Mouse (Mus musculus): ENCODE measurements around the gene Pcdh15. TPM values are rescaled to one million over a fixed set of nuclear protein-coding genes. Genes with fewer than 3 reads are reported as not detected.

The Pcdh15 gene
- polyA plus RNA-seq, 1 experiment: not detected

DNA sequence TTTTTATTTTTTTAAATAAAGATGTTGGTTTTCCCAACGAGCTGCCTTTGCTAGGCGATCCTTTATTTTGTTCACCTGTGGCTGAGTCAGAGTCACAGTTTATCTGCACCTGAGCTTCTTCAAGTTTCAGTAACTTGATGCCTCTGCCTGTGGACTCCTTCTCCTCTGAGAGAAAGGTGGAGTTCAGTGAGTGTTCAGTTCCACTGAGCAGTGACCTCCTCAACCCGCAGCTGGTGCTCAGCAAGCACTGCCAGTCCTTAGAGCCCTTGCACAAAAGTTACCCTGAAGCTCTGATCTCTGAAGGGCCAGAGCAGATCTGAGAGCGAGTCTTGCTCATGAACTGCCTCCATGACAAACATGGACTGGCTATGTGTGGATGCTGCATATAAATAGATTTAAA lies 724.1 kb downstream of the Pcdh15 start:
- no peak for TF ChIP-seq TAL1 (IDR thresholded peaks at IDR 0.05; ENCODE audit: low read length)
- no peak for TF ChIP-seq GATA1 (IDR thresholded peaks at IDR 0.05; ENCODE audit: low read length)
- Histone ChIP-seq H3K27me3 (ENCODE audit: control insufficient read depth) (no peaks in the 10 kb centered on the region), H3K4me3 (replicated peaks) (no peak overlapping the region), H3K36me3 (ENCODE audit: control insufficient read depth) (no peaks in the 10 kb centered on the region), H3K9me3 (ENCODE audit: control insufficient read depth, low read length) (peaks cover 6% of the 10 kb centered on the region), H3K4me1 (ENCODE audit: control insufficient read depth) (no peaks in the 10 kb centered on the region)

DNA sequence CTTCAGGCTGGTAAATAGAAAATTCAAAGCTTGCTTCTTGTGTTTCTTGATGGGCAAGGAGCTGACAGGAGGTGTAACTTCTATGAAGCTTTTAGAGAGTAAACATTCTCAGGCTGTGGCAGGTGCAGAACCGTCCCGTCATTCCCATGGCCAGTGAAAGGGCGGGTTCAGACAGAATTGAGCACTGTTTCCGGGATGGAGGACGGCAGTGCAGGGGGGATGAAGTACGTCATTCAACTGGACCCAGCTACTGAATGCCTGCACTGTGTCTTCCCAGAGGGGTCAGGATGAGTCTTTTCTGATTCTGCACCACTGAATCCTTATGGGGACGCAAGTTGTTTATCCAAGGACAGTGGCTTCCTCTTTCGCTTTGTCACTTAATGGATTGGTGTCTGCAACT lies 727.2 kb downstream of the Pcdh15 start:
- TF ChIP-seq TAL1 (IDR thresholded peaks at IDR 0.05; ENCODE audit: low read length) (no peak), GATA1 (IDR thresholded peaks at IDR 0.05; ENCODE audit: low read length) (no peak)
- Histone ChIP-seq H3K4me3 (replicated peaks) (no peak overlapping the region), H3K36me3 (ENCODE audit: control insufficient read depth) (no peaks in the 10 kb centered on the region), H3K9me3 (ENCODE audit: control insufficient read depth, low read length) (peaks cover 6% of the 10 kb centered on the region), H3K27me3 (ENCODE audit: control insufficient read depth) (no peaks in the 10 kb centered on the region), H3K4me1 (ENCODE audit: control insufficient read depth) (no peaks in the 10 kb centered on the region)

DNA sequence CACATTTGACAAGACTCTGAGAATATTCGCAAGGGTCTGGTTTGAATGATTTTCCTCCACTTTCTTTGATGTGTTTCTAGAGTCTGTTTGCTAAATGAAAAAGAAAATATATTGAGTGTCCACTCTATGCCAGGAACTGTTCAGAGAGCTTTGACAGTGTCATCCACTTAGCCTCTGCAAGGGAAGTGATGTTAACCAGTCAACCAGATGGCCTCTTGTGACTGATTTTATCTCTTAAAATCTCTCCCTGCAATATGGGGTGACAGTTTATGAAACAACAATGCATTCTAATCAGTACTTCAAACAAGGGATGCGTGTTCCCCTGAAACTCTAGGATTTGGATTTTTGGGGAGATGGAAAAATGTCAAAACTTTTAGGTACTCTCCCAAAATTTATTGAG lies 729.6 kb downstream of the Pcdh15 start:
- H3K27me3 ChIP-seq (ENCODE audit: control insufficient read depth): no peaks in the 10 kb centered on the region
- H3K4me1 ChIP-seq (ENCODE audit: control insufficient read depth): no peaks in the 10 kb centered on the region
- peaks cover 6% of the 10 kb centered on the region for H3K9me3 ChIP-seq (ENCODE audit: control insufficient read depth, low read length)
- no peak for TF ChIP-seq GATA1 (IDR thresholded peaks at IDR 0.05; ENCODE audit: low read length)
- no peak for TF ChIP-seq TAL1 (IDR thresholded peaks at IDR 0.05; ENCODE audit: low read length)
- no peaks in the 10 kb centered on the region for H3K36me3 ChIP-seq (ENCODE audit: control insufficient read depth)
- H3K4me3 ChIP-seq (replicated peaks): no peak overlapping the region

DNA sequence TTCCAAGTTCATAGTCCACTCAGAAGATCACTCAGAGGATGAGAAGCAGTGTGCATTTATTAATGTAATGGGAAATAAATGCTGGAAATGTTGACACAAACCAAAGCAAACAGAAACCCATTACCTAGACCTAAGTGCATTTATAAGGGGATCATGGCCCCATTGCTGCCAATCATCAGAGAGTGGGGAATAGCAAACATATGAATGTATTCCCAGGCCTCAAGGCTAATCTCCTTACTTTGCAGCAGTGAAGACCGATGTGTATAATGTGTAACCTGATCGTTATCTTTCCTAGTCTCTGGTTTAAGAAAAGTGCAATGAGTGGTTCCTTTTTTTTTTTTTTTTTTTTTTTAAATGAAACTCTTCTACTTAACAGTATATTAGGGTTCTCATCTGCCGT lies 745.9 kb downstream of the Pcdh15 start:
- no peaks in the 10 kb centered on the region for H3K27me3 ChIP-seq (ENCODE audit: control insufficient read depth)
- no peak for TF ChIP-seq TAL1 (IDR thresholded peaks at IDR 0.05; ENCODE audit: low read length)
- TF ChIP-seq GATA1 (IDR thresholded peaks at IDR 0.05; ENCODE audit: low read length): no peak
- no peak overlapping the region for H3K4me3 ChIP-seq (replicated peaks)
- peaks cover 7% of the 10 kb centered on the region for H3K9me3 ChIP-seq (ENCODE audit: control insufficient read depth, low read length)
- H3K4me1 ChIP-seq (ENCODE audit: control insufficient read depth): no peaks in the 10 kb centered on the region
- H3K36me3 ChIP-seq (ENCODE audit: control insufficient read depth): no peaks in the 10 kb centered on the region

GRCm38 (mm10) chr10:73862181-73862580 lies 763.0 kb downstream of the Pcdh15 start:
- no peaks in the 10 kb centered on the region for H3K4me1 ChIP-seq (ENCODE audit: control insufficient read depth)
- H3K27me3 ChIP-seq (ENCODE audit: control insufficient read depth): no peaks in the 10 kb centered on the region
- H3K9me3 ChIP-seq (ENCODE audit: control insufficient read depth, low read length): peaks cover 6% of the 10 kb centered on the region; the same call in 1 of the 2 replicates
- no peaks in the 10 kb centered on the region for H3K36me3 ChIP-seq (ENCODE audit: control insufficient read depth)
- H3K4me3 ChIP-seq (replicated peaks): no peak overlapping the region
- TF ChIP-seq TAL1 (IDR thresholded peaks at IDR 0.05; ENCODE audit: low read length) (no peak), GATA1 (IDR thresholded peaks at IDR 0.05; ENCODE audit: low read length) (no peak)

DNA sequence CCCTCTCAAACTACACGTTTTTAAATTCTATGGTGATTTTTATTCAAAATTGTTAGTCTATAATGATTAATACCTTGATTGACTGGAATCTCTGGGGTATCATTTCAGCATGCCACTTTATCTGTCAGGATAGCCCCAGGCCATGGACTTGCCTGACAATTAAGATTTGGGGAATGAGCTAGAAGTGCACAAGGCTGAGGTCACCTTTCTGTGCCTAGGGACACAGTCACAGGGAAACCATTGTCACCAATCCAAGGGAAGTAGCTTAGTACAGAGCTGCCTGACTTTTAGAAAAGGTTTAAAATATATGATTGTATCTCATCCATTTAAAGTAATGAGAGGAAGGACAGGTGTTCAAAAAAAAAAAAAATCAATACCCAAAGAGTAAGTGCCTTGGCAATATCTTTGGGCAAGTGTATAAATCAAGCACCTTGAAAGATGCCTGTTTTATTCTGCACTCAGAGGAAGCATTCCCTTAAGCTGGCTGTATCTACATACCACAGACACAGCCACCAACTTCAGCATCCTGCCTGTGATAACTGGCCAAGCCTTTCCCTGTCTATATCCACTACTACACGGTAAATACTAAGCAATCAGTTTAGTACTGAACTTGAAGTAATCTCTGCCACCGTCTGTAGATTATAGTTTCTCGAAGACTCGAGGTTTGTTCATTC lies 779.0 kb downstream of the Pcdh15 start:
- no peak overlapping the region for H3K4me3 ChIP-seq (replicated peaks)
- no peaks in the 10 kb centered on the region for H3K36me3 ChIP-seq (ENCODE audit: control insufficient read depth)
- no peaks in the 10 kb centered on the region for H3K4me1 ChIP-seq (ENCODE audit: control insufficient read depth)
- H3K27me3 ChIP-seq (ENCODE audit: control insufficient read depth): no peaks in the 10 kb centered on the region
- H3K9me3 ChIP-seq (ENCODE audit: control insufficient read depth, low read length): no peaks in the 10 kb centered on the region
- no peak for TF ChIP-seq GATA1 (IDR thresholded peaks at IDR 0.05; ENCODE audit: low read length)
- no peak for TF ChIP-seq TAL1 (IDR thresholded peaks at IDR 0.05; ENCODE audit: low read length)

- TF ChIP-seq GATA1 (IDR thresholded peaks at IDR 0.05; ENCODE audit: low read length): no peak
- no peak for TF ChIP-seq TAL1 (IDR thresholded peaks at IDR 0.05; ENCODE audit: low read length)
- Histone ChIP-seq H3K27me3 (ENCODE audit: control insufficient read depth) (no peaks in the 10 kb centered on the region), H3K9me3 (ENCODE audit: control insufficient read depth, low read length) (no peaks in the 10 kb centered on the region), H3K4me1 (ENCODE audit: control insufficient read depth) (no peaks in the 10 kb centered on the region), H3K4me3 (replicated peaks) (no peak overlapping the region), H3K36me3 (ENCODE audit: control insufficient read depth) (no peaks in the 10 kb centered on the region)
Observed at GRCm38 (mm10) chr10:73878729-73879067, 779.6 kb downstream of the Pcdh15 start.

GRCm38 (mm10) chr10:73887771-73888170 lies 788.6 kb downstream of the Pcdh15 start:
- peaks cover 6% of the 10 kb centered on the region; the same call in 1 of the 2 replicates for H3K9me3 ChIP-seq (ENCODE audit: control insufficient read depth, low read length)
- no peak for TF ChIP-seq TAL1 (IDR thresholded peaks at IDR 0.05; ENCODE audit: low read length)
- no peak for TF ChIP-seq GATA1 (IDR thresholded peaks at IDR 0.05; ENCODE audit: low read length)
- no peaks in the 10 kb centered on the region for H3K27me3 ChIP-seq (ENCODE audit: control insufficient read depth)
- no peaks in the 10 kb centered on the region for H3K4me1 ChIP-seq (ENCODE audit: control insufficient read depth)
- H3K36me3 ChIP-seq (ENCODE audit: control insufficient read depth): no peaks in the 10 kb centered on the region
- no peak overlapping the region for H3K4me3 ChIP-seq (replicated peaks)

DNA sequence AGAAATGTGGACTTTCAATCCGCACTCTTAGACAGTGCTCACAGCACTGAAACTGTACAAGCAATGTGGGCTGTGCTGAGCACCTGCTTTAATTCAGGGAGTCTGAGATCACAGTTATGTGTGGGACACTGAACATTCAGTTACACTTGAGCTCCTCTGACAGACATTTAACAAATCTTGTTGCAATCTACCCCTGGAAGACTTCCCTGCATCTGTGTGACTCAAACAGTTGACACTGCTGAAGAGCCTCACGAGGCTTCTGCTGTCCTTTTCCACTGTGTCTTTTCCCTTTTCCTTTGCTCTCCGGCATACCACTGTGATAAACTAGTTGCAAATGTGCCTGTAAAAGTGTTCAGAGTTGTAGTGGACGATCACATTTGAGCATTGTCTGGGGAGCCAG lies 793.1 kb downstream of the Pcdh15 start:
- Histone ChIP-seq H3K4me3 (replicated peaks) (no peak overlapping the region), H3K27me3 (ENCODE audit: control insufficient read depth) (no peaks in the 10 kb centered on the region), H3K4me1 (ENCODE audit: control insufficient read depth) (no peaks in the 10 kb centered on the region), H3K9me3 (ENCODE audit: control insufficient read depth, low read length) (peaks cover 9% of the 10 kb centered on the region; the same call in 1 of the 2 replicates), H3K36me3 (ENCODE audit: control insufficient read depth) (no peaks in the 10 kb centered on the region)
- TF ChIP-seq TAL1 (IDR thresholded peaks at IDR 0.05; ENCODE audit: low read length) (no peak), GATA1 (IDR thresholded peaks at IDR 0.05; ENCODE audit: low read length) (no peak)
